Mouse (Mus musculus): ENCODE measurements at regions not wholly inside any gene's neighbourhood (a gene's known extent, or its start where the extent isn't known, plus 50 kb on each side); places are given as distances from the start of the nearest gene placed in this dataset.
"Not testable (repeated sequence)": the region's sequence is repeated elsewhere in the genome, so short reads cannot be mapped to it uniquely, and the experiment has no call there.

DNA sequence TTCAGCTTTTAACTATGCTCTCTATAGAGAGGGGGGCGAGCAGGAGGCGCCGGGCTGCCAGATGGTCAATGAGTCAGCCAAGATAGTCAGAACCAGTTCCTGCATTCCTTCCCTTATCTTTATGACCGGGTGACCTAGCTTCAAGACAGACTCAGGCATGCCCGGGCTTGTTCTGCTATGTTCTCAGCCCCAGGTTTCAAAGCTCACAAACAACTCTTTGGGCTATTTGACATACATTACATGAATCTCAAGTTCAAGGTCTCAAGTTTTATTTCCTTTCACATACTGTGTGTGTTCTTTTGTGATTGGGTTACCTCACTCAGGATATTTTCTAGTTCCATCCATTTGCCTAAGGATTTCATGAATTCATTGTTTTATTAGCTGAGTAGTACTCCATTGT lies 265.8 kb upstream of the Fmr1 start:
- intact Hi-C loops (cut with DNase I): not testable (repeated sequence)
- peak in 1 of 2 experiments; percentile 0 for DNase-seq

- intact Hi-C loops (cut with DNase I): no loop called here
- DNase-seq: no peak
Observed at GRCm38 (mm10) chrX:68422201-68422600, 256.1 kb upstream of the Fmr1 start.
